Mouse (Mus musculus) left cerebral cortex, adult 9 months (tissue): ENCODE data around the gene Zfp986.
"Not testable (repeated sequence)": the region's sequence is repeated elsewhere in the genome, so short reads cannot be mapped to it uniquely, and the experiment has no call there.

Source experiments
- DNase-seq, 2 experiments: peaks; one replicate each; pipeline ENCODE4 v3.0.0; 2022; ENCODE audit warnings: low spot score in 2 of 2

Zfp986 gene

DNA sequence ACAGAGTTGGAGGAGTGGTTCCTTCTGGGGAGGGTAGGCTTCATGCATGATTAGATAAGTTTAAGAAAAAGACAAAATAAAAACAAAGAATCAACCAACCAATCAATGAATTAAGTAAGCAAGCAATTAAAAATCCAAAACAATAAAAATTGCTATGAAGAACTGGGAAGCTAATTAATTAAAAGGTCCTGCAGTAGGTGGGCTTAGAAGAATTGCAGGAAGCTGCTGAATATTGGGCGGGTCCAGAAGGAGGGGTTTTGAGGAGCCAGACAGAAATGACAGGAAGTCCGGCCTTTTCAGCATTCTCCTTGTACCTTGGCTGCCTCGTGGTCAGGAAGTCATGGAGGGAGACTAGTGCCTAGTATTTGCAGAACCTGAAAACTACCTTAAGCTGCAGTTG is at the start of gene Zfp986:
TSS of gene Zfp986 (plus strand) at position 301 of the 400 bp plus-strand sequence.
- DNase-seq, result not testable (repeated sequence)

- not testable (repeated sequence) for DNase-seq
Measured at GRCm38 (mm10) chr4:145819946-145820345, 48.6 kb upstream of the Zfp986 start.

DNA sequence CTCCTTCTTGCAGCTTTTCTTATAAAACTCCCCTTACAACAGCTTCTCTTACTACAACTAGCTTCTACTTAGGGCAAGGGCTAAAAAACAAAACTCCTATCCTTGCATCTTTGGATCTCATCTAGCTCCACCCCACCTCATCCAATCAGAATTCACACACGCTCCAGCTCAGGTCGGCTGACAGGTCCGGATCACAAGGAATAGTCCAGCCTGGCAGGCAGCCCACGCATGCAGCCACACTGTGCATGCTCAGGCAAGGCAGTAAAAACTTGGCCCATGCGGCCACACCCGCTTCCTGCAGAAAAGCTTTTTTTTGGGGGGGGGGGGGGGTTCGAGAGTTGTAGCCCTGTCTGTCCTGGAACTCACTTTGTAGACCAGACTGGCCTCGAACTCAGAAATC is 43.0 kb upstream of the Zfp986 start:
- not testable (repeated sequence) for DNase-seq

DNA sequence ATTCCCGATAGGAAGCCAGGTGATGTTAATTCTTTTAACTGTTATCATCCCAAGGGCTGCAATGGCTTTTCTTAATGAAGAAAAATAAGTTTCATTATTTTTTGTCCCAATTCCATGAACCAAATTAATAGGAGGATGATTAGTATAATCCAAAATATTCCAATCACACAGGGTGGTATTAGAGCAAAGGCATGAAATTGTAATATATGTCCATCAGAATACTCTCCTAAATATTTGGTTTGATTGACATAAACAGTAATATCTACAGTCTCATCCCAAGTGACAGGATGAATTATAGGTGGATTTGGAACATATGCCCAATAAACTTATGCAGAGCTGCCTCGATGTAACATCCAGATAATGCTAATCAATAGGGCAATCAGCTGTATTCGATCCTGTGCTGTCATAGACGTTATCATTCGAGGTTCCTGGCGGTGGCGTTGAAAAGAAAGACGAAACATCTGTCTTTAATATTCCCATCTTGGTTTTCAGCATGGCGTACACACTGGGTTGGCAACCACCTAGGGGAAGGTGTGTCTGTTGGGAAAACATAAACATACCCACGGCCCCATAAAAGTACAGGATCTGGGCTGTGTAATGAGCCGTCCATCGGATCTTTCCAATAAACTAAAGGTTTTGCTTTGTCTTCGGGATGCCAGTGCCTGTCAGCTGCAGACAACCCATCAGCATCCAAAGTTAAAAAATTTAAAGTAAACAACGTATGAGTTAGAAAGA is 37.1 kb upstream of the Zfp986 start:
- not testable (repeated sequence) for DNase-seq

DNA sequence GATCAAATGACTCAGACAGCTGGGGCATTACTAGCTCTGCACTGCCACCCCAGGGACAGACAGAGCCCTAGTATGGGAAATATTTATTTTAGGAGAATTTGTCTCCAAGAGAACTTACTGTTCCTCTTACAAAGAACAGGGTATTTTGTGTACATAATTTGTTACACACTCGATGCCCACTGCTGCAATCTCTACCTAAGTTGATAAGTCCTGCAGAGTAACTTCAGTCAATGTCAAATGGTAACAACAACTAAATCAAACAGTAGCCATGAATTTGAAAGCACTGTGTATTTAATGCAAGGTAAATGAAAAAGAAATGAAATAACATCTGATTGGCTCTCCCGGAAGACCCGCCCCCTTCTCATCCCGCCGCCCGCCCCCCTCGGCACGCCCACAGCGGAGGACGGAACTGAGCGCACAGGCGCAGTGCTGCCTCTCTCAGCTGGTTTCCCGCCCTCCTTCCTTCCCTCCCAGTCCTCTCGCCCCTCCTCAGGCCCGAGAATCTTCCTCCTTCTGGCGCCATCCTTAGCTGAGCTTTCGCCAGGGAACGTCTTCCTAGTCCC is 32.2 kb upstream of the Zfp986 start:
- not testable (repeated sequence) for DNase-seq

- DNase-seq, result not testable (repeated sequence)
Measured at GRCm38 (mm10) chr4:145836863-145837440, 31.6 kb upstream of the Zfp986 start.

- DNase-seq, result not testable (repeated sequence)
Measured at GRCm38 (mm10) chr4:145846793-145847192, 21.8 kb upstream of the Zfp986 start.

DNA sequence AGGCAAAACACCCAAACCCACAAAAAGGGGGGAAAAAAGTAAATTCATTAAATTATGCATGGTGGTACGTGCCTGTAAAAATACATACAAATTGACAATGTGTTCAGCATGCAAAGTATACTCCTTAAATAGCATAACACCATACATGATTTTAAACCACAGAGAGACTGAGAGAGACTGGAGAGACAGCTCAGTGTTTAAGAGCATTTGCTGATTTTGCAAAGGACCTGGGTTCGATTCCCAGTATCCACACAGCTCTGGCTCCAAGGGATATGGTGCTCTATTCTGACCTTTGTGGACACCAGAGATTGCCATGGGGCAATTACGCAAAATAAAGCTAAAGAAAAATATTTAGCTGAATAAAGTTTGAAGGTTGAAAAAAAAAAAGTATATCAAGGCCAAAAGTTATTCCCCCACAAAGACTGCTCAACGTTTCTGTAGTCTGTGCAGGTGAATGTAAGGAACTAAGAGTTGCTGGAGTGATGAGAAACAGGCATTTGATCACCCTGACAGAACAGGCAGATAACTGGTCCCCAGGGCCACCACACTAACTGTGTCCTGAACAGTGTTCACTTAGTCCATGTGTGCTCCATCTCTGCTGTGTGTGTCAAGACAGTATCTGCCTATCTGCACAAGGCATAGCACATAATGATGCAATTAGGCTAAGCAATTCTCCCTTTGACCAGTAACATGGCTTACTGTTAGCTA is 20.3 kb upstream of the Zfp986 start:
- not testable (repeated sequence) for DNase-seq

DNA sequence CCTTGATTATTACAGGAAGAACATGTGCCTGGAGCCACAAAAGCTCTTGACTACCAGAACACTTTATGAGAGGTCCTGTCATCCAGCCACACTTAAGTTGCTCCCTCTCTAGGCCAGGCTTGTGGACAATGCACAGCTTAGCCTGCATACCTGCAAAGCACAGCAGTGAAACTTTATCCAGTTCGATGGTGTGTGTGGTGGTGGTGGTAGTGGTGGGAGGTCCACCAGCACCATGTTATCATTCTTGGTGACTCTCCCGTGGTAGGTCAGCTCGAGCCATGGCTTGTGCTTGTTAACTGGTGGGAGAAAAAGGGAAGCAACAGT is 19.7 kb upstream of the Zfp986 start:
- not testable (repeated sequence) for DNase-seq

GRCm38 (mm10) chr4:145851421-145851820 is 17.2 kb upstream of the Zfp986 start:
- not testable (repeated sequence) for DNase-seq

- not testable (repeated sequence) for DNase-seq
Measured at GRCm38 (mm10) chr4:145863872-145864271, 4.7 kb upstream of the Zfp986 start.
